Mouse (Mus musculus) layer of hippocampus, postnatal 36 days (tissue): ENCODE measurements around the gene Cd79a. TPM values are rescaled to one million over a fixed set of nuclear protein-coding genes. Genes with fewer than 3 reads are reported as not detected.
A peak's percentile ranks its signal among the peaks of the same experiment; 100 is the strongest.

Source experiments
- DNase-seq, 2 experiments: peaks; one replicate each; pipeline ENCODE4 v3.0.0; 2022
- total RNA-seq, 2 experiments: library from RNA; stranded (reverse); gene quantifications; 2 replicates each; pipeline ENCODE4 v1.2.3; 2021

The Cd79a gene
- total RNA-seq, result under 1 TPM in 1 of 2 experiments, not detected in 1; 0.43 TPM

DNA sequence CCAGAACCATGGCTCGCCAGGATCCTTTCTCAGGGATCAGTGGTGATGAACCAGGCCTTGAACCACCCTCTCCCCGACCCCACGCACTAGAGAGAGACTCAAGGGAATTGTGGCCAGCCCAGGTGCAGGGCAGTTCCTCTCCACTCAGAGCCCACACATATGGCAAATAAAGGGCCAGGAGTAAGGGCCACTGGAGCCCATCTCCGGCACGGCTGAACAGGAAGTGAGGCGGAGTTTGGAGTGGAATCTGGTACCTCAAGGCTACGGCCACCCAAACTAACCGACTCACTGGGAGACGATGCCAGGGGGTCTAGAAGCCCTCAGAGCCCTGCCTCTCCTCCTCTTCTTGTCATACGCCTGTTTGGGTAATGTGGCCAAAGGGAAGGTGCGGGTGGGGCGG is at the start of gene Cd79a:
TSS of gene Cd79a (plus strand) at position 158 of the 400 bp plus-strand sequence.
- no peak for DNase-seq

DNA sequence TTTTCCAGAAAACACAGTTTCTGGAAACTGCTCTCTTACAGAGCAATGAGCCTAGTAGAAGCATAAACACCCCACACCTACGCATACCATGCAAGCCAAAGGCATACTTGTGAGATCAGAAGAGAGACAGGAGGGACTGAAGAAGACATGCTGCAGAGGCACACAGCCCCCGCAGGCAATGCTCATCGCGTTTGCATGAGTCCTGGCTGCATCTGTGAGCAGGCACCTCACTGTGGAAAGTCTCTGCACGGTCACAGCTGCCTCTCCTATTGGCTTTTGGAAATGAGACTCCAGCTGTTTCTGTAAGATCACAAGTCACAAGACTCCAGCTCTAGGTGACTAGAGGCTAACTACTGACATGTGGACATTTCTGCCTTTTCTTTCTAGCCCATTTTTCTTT is 47.0 kb upstream of the Cd79a start:
- DNase-seq, result peak; percentile 7 to 8

DNA sequence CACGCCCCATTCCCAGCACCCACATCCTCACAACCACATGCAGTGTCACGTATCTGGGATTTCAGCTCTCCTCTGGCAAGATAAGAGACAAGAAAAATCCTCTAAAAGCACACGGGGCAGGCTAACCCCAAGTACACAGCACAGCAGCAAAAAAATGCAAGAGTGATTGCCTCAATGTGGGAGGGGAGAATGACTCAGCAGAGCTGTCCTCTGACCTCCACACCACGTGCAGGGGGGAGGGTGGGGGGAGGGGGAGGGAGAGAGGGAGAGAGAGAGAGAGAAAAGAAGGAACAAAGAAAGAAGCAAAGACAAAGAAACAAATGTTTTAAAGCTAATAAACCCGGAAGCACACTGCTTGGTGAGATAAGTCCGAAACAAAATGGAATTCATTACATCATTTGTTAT is 46.3 kb upstream of the Cd79a start:
- DNase-seq, result no peak

DNA sequence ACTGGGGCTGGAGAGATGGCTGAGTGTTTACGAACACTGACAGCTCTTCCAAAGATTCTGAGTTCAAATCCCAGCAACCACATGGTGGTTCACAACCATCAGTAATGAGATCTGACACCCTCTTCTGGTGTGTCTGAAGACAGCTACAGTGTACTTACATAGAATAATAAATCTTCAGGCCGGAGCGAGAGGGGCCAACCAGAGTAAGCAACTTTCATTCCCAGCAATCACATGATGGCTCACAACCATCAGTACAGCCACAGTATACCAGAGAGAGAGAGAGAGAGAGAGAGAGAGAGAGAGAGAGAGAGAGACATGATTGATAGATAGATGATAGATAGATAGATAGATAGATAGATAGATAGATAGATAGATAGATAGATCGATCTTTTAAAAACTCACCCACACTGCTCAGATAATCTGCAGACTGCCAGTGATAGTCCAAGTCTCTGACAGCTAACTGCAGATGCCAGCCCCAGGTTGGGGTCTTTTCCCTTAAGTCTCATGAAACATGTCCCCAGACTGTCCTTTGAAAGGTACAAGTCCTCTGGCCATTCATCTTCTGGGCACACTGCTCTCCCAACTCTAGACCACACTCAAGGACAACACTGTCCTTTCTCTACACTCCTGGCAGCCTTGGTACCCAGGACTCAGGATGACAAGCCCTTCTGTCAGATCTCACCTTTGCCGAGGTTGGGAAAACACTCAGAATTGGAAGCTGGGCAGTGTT is 45.4 kb upstream of the Cd79a start:
- DNase-seq, result no peak

DNA sequence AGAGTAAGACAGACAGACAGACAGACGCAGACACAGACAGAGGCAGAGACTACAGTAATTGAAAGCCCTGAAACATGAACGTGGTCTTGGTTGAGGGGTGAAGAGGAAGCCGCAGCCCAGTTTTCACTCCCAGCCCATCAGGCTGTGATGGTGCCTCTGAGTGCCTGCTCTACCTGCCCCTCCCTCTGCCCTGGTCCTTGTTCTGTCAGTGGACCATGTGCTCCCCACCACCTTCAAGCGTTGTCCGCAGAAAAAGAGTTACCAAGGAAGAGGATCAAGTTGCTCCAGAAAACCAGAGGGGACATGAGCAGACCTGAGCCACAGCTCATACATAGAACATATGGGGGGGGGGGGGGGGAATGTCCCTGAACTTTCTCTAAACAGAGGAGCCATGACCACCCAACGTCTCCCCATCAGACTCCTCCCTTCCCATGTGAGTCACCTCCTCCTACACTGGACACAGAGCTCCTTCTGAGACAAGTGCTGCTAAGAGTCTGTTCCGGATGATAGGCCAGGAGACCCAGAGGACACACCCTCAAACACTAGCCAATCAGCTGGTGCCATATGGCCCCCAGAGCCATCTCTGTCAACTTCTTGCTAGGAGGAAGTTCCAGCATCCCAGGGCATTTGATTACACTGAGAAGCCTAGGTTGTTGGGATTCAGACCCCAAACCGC is 44.5 kb upstream of the Cd79a start:
- no peak for DNase-seq

DNA sequence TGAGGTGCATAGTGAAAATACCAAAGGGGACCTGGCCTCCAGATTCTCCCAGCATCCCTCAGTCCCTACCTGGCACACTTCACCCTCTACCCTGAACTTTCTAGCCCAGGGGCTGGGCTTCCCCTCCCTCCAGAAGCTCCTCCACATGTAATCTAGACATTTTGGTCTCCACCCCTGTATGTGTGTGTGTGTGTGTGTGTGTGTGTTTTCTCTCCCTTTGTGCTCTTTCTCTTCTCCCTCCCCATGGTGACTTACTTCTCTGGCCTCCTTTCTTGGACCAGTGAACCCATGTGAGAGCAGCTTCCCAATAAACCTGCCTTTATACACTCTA is 44.0 kb upstream of the Cd79a start:
- no peak for DNase-seq

DNA sequence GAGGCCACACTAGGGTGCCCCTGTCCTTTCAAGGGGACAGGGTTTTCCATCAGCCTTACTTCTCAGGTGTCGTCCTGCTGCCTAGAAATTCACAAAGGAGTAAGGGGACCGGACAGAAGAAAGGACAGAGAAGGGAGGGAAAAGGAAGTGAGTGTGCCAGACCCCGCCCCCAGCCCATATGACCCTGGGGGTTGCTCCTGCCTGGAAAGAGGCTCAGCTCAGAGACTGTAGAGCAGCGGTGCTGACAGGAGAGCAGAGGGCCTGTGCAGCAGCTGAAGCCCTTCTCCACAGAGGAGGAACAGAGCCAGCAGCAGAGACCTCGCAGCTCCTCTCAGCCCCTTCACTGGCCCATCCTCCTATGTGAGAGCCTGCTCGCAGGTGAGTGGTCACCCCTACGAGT is 43.5 kb upstream of the Cd79a start:
- DNase-seq, result no peak

DNA sequence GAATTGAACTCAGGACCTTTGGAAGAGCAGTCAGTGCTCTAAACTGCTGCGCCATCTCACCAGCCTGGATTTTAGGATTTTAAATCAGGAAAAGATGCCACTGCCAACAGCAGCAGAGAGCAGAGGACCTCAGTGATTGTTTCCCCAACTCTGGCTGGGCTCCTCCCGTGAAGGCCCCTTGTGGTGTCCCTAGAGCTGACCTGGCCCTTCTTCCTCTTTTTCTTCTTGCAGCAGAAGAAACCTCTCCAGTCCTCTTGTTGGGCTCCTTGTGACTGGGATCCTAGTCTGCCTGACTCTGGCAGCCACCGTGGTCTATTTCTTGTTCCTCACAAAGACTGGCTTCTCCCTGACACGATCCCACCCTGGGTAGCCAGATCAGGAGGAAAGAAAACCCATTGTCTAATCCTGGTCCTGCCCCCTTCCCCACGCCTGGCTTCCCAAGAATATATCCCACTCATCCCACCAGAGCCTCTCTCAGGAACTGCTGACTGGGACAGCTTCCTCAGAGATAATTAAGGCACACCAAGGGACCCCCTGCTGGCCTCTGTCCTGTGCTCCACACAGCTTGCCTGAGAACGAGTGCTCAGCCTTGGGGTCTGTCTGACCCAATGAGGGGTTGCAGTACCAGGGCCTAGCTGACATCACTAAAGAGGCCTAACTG is 40.6 kb upstream of the Cd79a start:
- no peak for DNase-seq

DNA sequence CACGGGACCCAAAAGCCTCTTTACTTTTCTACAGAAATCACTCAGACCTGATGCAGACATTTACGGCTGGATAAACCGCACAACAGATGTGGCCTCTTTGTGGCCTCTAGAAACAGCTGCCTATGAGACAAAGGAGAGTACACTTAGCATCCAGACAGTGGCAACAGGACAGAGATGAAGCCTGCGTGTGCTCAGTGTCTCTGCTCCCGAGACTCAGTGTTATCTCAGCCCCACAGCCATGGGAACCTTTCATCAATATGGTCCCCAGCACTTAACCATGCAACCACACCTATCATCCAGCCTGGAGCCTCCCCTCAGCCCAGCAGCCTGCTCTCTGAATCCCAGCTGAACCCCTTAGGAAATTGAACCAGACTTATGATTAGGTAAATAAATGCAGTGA is 37.9 kb upstream of the Cd79a start:
- no peak for DNase-seq

DNA sequence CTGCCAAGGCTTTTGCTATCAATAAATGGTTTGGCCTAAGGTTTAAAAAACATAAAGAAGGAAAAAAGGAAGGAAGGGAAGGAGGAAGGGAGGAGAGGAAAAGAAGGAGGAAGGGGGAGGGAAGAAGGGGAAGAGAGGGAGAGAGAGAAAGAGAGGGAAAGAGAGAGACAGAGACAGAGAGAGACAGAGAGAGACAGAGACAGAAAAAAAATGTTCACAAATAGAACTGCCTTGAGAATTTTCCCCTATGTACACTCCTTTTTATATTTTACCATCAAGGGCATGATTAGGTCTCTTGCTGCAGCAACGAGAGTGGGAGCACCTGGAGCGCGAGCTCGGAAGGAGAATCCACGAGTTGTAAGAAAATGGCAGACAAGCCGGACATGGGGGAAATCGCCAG is 35.3 kb upstream of the Cd79a start, which contains the start of gene Gm9844:
TSS of gene Gm9844 (plus strand) at position 301 of the 400 bp plus-strand sequence.
- DNase-seq, result no peak

DNA sequence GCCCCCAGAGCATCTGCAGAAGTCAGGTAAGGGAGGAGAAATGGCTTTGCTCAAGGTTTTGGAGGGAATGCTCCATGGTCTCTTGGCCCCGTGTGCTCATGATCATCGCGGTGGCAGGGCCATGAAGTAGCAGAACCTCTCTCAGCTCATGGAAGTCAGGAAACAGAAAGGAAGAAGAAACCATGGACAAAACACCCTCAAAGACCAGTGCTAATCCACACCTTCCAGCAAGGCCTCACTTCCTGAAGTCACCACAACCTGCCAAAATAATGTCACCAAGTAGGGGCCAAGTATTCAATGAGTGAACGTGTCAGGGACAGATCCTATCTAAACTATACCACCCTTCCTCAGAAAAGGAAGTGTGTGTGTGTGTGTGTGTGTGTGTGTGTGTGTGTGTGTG is 34.3 kb upstream of the Cd79a start:
- DNase-seq, result no peak

DNA sequence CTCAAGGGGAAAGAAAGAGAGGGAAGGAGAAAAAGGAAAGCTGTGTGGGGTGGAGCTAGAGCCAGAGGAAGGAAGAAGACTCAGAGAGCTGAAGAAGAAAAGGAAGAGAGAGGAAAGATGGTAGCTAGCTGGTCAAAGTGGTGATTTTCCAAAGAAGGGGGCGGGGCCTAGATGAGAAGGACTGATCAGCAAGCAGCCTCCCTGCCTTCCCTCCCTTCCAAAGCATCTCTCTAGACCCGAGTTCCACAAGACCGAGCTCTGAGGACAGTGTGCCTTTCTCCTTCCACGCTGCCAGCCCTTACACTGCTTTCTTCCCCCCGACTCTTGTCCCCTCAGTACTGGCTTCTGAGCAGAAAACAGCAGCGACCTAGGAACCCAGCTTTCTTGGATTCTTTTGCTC is 33.0 kb upstream of the Cd79a start:
- no peak for DNase-seq

DNA sequence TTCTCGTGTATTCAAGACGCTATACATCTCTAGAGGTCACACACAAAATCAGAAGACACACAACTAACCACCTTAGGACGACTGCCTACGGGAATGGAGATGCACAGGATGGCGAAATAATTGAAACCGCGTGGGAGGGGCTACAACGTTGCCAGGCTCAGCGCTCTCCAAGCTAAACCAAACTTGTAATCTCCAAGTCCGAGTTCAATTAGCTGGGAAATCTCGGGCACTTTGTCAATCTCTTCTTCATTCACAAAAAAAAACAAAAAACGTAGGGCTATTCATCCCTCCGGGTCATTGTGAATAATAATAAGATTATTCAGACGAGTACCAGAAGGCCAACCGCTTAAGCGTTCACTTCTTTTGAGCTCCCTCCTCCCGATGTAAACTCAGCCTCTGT is 28.1 kb upstream of the Cd79a start:
- DNase-seq, result no peak

DNA sequence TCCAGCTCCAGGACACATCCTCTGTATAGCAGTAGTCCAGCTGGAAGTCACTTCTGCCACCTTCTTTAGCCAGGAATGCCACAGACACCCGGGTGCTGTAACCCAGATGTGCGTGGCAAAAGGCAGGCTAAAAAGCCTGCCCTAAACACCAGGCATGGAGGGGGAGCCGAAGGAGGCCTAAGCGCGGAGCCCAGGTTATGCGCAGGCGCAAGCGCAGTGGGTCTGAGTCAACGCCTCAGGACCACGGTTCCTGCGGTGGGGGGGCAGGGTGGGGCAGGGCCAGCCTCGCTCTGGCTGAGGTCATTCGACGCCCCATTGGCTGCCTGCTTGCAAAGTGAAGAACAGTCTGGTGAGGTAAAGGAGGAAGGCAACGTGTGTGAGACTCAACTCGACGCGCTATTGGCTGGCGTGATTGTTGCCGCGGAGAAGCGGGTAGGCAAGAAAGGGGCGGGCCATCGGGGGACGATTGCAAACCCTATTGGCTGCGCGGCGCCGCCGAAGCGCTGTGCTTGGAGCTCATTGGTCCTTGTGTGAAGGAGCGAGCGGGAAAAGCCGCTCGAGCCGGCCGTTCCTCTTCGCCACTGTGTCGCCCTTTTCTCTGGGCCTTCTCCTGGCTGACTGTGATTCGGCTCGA is 27.5 kb upstream of the Cd79a start, which contains the start of the genes Lypd4 and Dmrtc2:
TSS of gene Lypd4 (minus strand) at position 410 of the 634 bp plus-strand sequence.
TSS of gene Dmrtc2 (plus strand) at position 526 of the 634 bp plus-strand sequence.
- no peak for DNase-seq

DNA sequence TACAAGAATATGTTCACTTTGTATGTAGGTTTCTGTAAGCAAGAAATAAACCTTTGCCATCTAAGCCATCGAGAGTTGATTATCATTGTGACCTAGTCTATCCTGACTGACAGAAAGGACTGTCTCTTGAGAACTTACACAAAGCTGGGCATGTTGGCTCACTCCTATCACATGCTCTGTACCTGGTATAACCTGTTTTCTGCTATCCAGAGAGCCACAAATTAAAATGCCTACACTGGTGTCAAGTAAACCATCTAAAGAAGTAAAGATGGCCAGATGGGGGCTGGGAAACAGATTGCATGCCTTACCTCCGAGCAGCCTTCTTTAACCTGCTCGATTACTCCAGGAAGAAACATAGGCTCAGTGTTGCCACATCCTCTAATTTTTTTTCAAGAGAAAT is 19.6 kb upstream of the Cd79a start:
- DNase-seq, result no peak

DNA sequence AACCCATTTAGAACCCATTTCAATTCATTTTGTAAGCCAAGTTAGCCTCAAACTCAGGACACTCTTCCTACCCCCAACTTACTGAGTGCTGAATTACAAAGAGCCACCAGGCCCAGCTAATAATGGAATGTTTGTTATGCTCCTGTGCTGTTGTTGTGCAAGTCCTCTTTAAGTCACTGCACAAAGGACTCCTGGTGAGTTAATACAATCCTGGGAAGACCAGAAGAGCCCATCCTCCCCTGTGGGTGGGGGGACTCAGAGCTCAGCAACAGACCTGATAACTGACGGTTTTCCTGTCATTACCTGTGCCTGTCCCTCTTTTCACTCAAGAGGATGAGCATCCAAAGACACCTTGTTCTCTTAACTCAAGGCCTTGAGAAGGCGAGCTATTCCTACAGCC is 17.6 kb upstream of the Cd79a start:
- DNase-seq, result no peak

DNA sequence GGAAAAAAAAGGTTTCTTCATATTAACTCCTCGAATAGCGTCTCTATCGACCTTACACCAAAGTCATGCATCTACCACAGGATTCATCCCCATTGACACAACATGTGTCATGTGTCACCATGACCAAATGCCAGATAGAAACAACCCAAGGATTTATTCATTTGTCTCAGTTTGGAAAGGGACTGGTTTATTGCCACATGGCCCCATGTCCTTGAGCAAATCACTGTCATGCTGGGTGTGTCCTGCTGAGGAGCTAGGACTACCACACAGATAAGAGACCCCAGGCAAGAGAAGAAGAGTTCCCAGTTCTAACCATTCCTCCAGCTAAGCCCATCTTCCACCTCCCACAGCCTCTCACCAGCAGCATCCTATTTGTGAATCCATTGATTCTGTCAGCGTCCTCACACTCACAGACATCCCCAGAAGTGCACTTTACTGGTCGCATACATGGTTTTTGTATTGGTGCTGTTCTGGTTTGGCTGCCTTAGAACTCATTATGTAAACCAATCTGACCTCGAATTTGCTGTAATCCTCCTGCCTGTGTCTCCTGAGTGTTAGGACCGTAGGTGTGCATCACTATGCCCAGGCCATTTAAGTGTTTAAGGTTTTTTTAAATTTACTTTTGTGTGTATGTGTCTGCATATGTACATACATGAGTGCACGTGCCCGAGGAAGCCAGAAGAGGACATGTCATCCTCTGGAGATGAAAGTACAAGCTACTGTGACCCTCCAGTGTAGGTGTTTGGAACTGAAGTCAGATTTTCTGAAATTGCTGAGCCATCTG is 14.6 kb upstream of the Cd79a start:
- DNase-seq, result no peak

DNA sequence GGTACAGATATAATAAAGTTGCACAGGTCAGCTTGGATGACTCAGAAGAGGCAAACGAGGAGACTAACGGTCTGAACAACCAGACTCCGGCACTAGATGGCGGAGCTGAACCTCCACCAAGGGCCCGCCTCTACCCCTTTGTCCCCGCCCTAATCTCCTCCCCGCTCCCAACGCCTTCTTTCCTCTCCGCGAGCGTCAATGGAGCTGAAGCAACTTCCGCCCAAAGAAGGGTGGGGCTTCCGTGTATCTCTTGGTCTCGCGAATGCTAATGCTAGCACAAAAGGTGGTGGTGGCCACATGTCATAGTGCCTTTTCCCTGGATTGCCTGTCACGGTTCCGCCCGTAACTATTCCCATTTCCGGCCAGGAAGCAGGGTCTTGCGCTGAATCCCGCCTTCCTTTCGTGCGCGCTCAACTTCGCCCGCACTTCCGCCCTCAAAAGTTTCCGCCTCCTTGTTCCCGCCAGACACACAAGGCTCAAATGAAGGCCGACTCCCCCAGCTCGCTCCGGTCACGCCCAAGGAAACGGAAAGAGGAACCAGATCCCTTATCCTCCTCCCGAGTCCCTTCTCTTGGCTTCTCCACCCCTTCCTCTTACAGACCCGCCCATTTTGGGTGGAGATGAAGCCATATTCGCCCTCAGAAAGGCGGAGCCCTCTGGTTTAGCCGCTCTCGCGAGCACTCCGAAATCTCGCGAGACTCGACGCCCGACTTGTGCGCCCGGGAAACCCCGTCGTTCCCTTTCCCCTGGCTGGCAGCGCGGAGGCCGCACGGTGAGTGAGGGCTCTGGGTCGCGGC is 13.1 kb upstream of the Cd79a start, which contains the start of gene Rps19:
TSS of gene Rps19 (plus strand) at position 476 of the 797 bp plus-strand sequence.
- peak; percentile 97 to 98 for DNase-seq

DNA sequence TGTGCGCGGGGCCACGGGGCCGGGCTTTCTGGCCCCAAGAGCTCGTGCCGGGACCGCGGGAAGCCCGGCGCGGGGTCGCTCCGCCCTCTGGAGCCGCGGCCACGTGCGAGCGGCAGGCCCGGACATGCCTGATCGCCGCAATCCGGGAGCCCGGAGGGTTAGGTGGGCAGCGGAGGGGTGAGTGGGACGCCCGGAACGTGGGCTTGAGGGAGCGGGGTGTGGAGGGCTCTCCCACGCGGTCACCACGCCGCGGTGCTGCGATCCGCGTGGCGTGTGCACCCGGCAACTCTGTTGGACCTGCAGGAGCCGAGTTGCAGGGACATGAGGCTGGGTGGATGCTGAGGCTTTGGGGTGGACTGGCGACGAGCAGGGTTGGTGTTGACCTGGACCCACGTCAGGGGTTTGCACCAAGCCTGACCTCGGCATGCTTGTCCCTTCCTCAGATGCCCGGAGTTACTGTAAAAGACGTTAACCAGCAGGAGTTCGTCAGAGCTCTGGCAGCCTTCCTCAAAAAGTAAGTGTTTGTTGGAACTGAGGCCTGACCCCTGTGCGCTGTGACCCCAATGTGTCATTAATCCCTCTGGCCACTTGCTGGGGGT is 12.4 kb upstream of the Cd79a start:
- no peak for DNase-seq

DNA sequence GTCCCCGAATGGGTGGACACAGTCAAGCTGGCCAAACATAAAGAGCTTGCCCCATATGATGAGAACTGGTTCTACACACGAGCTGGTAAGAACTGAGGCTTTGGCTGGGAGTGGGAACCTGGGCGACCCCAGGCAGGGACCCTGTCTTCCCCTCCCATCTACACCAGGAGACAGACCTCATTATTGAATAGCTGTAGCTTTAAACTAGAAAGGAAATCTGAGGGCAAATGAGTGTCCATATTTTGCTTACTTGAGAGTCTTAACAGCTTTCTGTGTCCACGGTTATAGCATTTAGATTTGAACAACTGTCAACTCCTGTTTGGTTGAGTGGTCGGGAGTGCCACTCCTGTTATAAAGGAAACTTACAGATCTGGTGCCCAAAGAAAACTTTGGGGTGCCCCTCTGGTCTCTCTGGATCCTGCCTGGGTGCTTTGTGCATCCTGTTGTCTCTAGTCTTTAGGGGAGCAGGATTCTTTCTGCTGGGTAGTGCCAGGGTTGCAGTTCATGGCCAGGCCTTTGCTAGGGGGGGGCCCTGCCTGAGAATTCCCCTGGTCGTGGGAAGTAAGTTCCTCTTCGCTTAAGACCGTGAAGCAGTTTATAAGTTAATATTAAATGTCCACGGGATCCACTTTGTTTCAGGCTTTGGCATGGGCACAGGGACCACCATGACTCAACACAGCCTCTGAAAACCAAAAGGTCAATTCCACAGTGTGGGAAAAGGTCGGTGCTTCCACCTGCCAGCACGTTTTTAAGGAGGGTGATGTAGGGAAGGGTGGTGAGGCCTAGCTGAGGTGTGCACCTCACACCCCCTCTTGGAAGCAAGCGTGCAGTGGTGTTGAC is 11.5 kb upstream of the Cd79a start:
- no peak for DNase-seq
